Mouse (Mus musculus) right cerebral cortex, postnatal 4 days (tissue): ENCODE data around the gene Patj.
"Not testable (repeated sequence)": the region's sequence is repeated elsewhere in the genome, so short reads cannot be mapped to it uniquely, and the experiment has no call there.

Experiments used
- DNase-seq: peaks from one replicate; pipeline ENCODE4 v3.0.0-alpha.2; 2022

Gene Patj

GRCm38 (mm10) chr4:98395690-98396437 is at the start of gene Patj:
Gene Patj, plus strand, starts transcription at chr4:98395785.
- DNase-seq: peak; percentile 62

GRCm38 (mm10) chr4:98348580-98348979 is 47.0 kb upstream of the Patj start:
- DNase-seq: no peak

DNA sequence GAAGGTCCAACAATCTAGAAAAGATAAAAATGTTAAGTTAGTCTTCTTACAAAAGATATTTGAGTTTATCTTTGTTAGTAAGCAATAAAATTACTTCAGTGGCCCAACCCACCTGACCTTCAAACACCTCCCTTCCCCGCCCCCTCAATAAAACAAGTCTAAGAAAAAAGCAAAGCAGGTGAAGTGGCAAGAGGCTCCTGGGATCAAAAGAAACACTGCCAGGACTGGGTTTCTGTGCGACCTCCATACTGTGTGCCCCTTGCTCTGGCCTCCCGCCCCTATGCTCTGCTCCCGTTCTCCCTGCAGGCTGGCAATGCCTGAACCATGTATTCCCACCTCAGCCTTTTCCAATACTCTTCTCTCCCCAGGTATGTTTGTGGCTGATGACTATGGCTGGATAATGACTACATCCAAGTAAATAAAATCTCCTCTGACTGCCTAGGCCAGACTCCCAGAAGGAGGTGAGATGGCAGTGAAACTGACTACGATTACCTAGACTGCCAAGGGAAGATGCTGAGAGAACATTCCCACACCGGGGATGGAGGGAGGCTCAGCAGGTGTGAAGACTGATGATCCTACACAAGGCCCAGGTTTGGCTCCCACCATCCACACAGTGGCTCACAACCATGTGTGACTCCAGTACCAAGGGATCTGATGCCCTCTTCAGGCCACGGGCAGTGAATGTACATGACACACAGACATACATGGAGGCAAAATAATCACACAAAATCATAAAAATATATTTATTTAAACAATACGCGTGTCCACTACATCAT is 37.4 kb upstream of the Patj start:
- DNase-seq: no peak

DNA sequence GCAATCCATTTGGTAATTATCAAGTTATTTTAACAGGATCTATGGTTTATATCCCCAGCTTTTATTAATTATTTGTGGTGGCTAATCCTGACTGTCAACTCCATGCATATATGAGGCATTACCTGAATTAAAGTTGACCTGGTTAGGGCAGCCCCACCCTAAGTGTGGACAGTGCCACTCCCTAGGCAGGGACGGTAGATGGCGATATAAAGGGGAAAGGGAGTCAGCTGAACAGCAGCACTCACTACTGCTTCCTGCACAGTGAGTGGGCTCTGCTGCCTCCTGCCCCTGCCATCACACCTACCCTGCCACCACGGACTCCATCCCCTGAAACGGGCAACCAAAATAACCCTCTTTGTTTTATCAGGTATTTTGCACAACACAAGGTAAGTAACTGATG is 20.2 kb upstream of the Patj start:
- DNase-seq: no peak

DNA sequence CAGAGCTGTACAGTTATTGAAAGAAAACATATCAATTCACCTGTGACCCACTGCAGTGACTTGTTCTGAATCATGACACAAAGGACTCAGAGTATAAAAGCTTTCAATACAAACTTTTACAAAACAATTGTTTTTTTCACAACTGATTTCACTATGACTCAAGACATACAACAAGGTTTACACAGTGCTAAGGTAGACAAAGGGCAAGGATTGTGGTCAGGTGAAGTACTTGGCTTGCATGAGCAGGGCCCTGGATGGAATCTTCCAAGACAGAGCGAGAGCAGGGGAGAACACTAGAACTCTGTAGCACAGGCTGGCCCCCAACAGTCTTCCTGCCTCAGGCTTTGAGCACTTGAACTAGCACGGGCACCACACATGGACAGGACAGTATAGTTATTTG is 18.6 kb upstream of the Patj start:
- DNase-seq: no peak

- DNase-seq: peak; percentile 82
Observed at GRCm38 (mm10) chr4:98382716-98383424, 12.7 kb upstream of the Patj start, which contains the start of gene Tm2d1. Gene Tm2d1, minus strand, starts transcription at chr4:98383306.

- no peak for DNase-seq
Observed at GRCm38 (mm10) chr4:98385036-98385435, 10.5 kb upstream of the Patj start.

GRCm38 (mm10) chr4:98395346-98395689 is 267 bp upstream of the Patj start:
- DNase-seq: no peak

GRCm38 (mm10) chr4:98400926-98401583 is 5.5 kb downstream of the Patj start:
- DNase-seq: no peak

GRCm38 (mm10) chr4:98401584-98401962 is 6.0 kb downstream of the Patj start:
- DNase-seq: no peak

DNA sequence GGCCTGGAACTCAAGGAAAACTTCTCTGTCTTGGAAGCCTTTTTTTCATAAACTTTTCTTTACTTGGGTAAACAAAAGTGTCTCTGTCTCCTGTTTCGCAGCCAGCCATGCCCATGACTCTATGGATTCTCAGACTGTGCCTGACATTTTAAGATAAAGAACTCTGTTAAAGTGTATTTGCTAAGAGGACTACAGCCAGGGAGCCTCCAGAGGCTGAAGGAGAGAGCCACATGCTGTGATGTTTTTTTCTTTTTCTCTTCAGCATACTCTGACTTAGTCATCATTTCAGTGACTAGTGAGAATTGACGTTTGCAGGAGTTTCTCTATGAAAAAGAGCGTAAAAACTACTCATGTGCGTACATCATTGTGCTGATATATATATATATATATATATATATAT is 7.9 kb downstream of the Patj start:
- DNase-seq: no peak

GRCm38 (mm10) chr4:98404412-98404811 is 8.8 kb downstream of the Patj start:
- no peak for DNase-seq

- DNase-seq: no peak
Observed at GRCm38 (mm10) chr4:98408455-98408854, 12.9 kb downstream of the Patj start.

GRCm38 (mm10) chr4:98415150-98415549 is 19.6 kb downstream of the Patj start:
- not testable (repeated sequence) for DNase-seq

DNA sequence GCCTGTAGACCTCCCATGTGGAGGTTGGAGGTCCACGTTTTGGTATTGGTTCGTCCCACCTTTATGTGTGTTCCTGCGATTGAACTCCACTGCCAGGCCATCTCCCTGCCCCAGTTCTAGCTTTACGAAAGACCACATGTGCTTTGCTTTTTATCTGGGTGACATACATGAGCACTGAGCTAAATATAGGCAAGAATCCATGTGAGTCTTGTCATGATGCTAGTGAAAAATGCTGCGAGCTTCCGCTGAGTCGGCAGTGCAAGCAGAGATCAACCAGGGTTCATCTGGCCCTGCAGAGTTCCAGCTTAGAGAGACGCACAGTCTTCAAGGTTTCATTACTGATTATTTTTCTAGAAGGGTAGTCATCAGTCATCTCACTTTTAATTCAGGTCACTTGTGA is 32.8 kb downstream of the Patj start:
- DNase-seq: no peak

DNA sequence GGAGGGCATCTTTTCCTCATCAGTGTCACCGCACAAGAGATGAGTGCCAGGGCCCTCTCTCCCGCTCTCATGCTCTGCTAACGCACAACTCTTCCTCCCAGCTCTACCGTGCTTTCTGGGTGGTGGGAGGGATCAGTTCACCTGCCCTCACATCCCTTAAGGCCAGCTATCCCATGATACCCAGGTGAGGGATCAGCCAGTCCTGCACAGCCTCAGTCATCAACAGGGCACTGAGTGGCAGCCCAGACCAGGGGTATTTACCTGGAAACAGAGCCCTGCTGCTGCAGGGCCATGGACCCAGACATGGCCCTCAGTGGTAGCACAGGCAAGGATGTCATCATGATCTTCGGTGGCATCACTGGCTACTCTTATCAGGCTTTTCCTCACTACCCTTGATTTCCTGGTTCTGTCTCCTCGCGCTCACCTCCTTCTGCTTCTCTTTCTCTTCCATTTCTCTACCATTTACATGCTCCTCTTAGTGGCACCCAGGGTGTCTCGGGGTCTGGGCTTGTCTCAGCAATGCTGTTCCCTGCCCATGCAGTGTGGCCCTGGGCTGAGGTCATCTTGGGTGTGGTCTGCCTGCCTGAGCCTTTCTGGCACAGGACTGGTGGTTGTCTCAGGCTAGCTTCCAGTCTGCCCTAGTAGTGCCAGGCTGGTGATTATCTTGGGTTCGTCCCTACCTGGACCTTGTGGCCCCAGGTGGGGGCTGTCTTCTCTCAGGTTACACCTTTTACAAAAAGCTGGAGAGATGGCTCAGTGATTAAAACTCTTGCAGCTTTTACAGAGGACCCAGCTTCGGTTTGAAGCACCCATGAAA is 40.3 kb downstream of the Patj start:
- no peak for DNase-seq

DNA sequence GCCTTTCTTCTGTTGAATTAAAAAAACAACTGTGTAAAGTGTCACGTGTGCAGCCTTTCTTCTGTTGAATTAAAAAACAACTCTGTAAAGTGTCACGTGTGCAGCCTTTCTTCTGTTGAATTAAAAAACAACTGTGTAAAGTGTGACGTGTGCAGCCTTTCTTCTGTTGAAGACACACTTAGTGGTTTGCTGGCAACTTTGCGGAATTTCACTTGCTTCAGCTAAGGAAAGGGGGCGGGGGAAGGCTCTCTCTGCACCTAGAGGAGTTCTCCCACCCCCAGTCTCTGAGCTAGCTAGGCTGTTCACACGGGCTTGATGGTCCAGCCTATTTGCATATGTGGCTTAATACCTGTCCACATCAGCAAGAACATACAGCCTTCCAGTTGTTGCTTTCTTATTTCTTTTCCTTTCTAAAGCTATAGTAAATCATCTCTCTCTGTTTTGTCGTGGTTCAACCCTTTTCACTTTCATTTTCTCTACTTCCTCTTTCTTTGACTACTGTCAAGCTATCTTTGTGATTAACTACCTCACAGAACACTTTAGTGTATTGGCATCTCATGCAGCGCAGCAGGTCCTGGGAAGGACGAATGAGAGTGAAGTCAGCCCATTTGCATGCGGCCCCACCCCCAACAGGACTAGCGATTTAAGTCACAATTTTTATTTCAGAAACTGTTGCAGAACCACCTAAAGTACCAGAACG is 41.2 kb downstream of the Patj start:
- no peak for DNase-seq

GRCm38 (mm10) chr4:98439261-98440005 is 43.8 kb downstream of the Patj start:
- DNase-seq: no peak

DNA sequence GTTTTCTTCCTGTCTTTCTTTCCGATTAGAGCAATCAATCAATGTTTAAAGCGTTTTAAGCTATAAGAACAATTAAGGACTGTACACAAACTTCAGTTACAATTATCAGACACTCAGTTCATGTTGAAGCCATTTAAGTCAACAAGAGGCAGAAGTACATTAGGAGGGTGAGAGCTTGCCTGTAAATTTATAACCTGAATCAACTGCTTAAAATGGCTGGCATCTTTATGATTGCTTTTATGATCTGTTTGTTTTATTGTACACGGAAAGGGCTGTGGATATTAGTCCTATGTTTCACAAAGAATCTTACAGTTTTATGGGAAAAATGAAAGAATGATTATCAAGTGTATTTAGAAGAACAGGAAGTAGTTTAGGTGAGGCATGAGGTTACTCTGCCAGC is 45.7 kb downstream of the Patj start:
- DNase-seq: no peak

DNA sequence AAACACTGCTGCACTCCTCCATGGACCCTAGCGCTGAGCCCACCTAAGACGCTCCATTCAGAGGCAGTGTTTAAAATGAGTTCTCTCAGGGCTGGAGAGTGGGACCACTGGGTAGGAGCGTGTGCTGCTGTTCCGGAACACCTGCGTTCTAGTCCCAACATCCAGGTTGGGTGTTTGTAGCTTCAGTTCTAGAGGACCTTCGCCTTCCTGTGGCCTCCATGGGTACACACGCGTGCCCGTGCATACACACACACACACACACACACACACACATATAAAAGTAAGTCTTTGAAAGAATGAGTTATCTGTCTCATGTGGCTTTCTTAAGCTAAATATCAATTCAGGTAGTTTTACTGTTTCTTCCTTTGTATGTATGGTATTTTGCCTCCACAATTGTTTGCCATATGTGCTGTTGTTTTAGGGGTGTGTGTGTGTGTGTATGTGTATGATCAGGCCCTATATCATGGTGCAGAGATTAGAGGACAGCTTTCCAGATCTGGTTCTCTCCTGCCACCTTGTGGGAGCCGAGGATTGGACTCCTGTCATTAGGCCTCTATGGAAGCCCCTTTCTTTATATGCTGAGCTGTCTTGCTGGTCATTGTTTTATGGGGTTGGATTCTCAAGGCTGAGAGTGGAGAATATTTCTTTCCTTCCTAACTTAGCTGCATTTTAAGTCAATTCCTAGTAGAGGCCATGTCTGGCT is 49.0 kb downstream of the Patj start:
- DNase-seq: peak; percentile 74
